Mouse (Mus musculus): ENCODE measurements around the gene Mars. TPM values are rescaled to one million over a fixed set of nuclear protein-coding genes. Genes with fewer than 3 reads are reported as not detected.
"Not testable (repeated sequence)": the region's sequence is repeated elsewhere in the genome, so short reads cannot be mapped to it uniquely, and the experiment has no call there.

The Mars gene
- total RNA-seq, 2 experiments from 2014 or later, result 47.5 to 48.0 TPM

GRCm38 (mm10) chr10:127338930-127339682 lies 27.5 kb upstream of the Mars start:
- peak; percentile 64 to 83 for DNase-seq (ENCODE audit: low spot score in 2 of 2)

- DNase-seq (ENCODE audit: low spot score in 2 of 2), result no peak
Observed at GRCm38 (mm10) chr10:127337536-127338099, 26.0 kb upstream of the Mars start.

GRCm38 (mm10) chr10:127336952-127337351 lies 25.4 kb upstream of the Mars start:
- DNase-seq (ENCODE audit: low spot score in 2 of 2), result no peak

- no peak for DNase-seq (ENCODE audit: low spot score in 2 of 2)
Observed at GRCm38 (mm10) chr10:127335271-127335670, 23.7 kb upstream of the Mars start.

- DNase-seq (ENCODE audit: low spot score in 2 of 2), result no peak
Observed at GRCm38 (mm10) chr10:127333152-127333551, 21.6 kb upstream of the Mars start.

GRCm38 (mm10) chr10:127332211-127332874 lies 20.8 kb upstream of the Mars start:
- DNase-seq (ENCODE audit: low spot score in 2 of 2), result no peak

- no peak for DNase-seq (ENCODE audit: low spot score in 2 of 2)
Observed at GRCm38 (mm10) chr10:127330212-127330611, 18.6 kb upstream of the Mars start.

- DNase-seq (ENCODE audit: low spot score in 2 of 2), result no peak
Observed at GRCm38 (mm10) chr10:127327461-127328145, 16.0 kb upstream of the Mars start.

GRCm38 (mm10) chr10:127326828-127327227 lies 15.2 kb upstream of the Mars start:
- peak in 1 of 2 experiments; percentile 36 for DNase-seq (ENCODE audit: low spot score in 2 of 2)

GRCm38 (mm10) chr10:127326017-127326801 lies 14.6 kb upstream of the Mars start:
- DNase-seq (ENCODE audit: low spot score in 2 of 2), result peak in 1 of 2 experiments; percentile 40

GRCm38 (mm10) chr10:127325454-127326016 lies 13.9 kb upstream of the Mars start:
- DNase-seq (ENCODE audit: low spot score in 2 of 2), result no peak

- DNase-seq (ENCODE audit: low spot score in 2 of 2), result no peak
Observed at GRCm38 (mm10) chr10:127324495-127324894, 12.9 kb upstream of the Mars start.

GRCm38 (mm10) chr10:127323131-127323855 lies 11.7 kb upstream of the Mars start:
- DNase-seq (ENCODE audit: low spot score in 2 of 2), result no peak

GRCm38 (mm10) chr10:127322669-127323068 lies 11.1 kb upstream of the Mars start:
- no peak for DNase-seq (ENCODE audit: low spot score in 2 of 2)

- DNase-seq (ENCODE audit: low spot score in 2 of 2), result no peak
Observed at GRCm38 (mm10) chr10:127322178-127322577, 10.6 kb upstream of the Mars start.

GRCm38 (mm10) chr10:127321621-127322020 lies 10.0 kb upstream of the Mars start, which contains the start of gene Arhgap9:
Gene Arhgap9, plus strand, starts transcription at chr10:127321964.
- no peak for DNase-seq (ENCODE audit: low spot score in 2 of 2)

GRCm38 (mm10) chr10:127319969-127320368 lies 8.4 kb upstream of the Mars start:
- no peak for DNase-seq (ENCODE audit: low spot score in 2 of 2)

- DNase-seq (ENCODE audit: low spot score in 2 of 2), result no peak
Observed at GRCm38 (mm10) chr10:127318009-127318408, 6.4 kb upstream of the Mars start.

GRCm38 (mm10) chr10:127317277-127317676 lies 5.7 kb upstream of the Mars start:
- no peak for DNase-seq (ENCODE audit: low spot score in 2 of 2)

GRCm38 (mm10) chr10:127314950-127315349 lies 3.4 kb upstream of the Mars start:
- DNase-seq (ENCODE audit: low spot score in 2 of 2), result not testable (repeated sequence)

All from gastrocnemius, postnatal 4 days (tissue).